Mouse (Mus musculus): Measurements from ENCODE around the gene Bid.
A peak's percentile ranks its signal among the peaks of the same experiment; 100 is the strongest.

Bid gene

DNA sequence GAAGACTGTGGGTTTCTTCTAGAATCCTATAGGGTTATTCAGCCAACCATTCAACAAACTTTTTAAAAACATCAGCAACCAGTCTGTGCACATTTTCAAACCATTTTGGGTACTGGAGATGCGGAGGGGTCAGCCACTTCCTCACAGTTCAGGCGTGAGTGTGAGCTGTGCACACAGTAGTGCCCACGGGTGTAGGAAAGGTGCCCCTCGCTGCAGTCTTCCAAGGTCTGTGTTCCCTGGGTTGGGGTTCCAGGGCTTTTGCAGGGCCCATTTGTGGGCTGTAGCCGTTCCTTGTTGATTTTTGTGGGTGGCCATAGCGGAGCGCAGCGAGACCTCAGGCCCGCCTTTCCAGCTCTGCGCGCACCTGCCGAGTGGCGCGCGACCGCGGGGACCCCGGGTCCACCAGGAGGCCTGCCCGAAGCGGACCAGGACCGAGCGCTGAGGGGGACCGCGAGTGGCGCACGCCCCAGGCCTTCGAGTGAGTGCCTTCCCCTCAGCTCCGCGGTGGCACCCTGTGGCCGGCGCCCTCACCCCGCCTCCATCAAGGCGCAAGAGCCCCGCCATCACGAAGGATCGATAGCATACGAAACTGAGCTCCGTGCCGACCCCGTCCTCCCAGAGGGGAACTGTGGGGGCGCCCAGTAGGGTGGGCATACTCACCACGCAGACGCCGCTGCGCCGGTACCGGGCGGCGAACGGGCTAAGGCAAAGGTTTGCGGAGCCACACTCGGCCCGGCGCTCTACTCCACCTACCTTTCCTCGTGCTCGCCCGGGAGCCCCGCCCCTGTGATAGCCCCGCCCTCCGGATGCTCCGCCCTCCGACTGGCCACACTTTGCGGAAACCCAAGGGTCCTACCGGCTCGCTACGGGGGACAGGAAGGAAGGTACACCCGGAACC, at the start of gene Bid:
Gene Bid, minus strand, starts transcription at position 780 of the 898 bp plus-strand sequence.
- peak; percentile 85 for DNase-seq (ENCODE audit: low read depth, low spot score)

DNA sequence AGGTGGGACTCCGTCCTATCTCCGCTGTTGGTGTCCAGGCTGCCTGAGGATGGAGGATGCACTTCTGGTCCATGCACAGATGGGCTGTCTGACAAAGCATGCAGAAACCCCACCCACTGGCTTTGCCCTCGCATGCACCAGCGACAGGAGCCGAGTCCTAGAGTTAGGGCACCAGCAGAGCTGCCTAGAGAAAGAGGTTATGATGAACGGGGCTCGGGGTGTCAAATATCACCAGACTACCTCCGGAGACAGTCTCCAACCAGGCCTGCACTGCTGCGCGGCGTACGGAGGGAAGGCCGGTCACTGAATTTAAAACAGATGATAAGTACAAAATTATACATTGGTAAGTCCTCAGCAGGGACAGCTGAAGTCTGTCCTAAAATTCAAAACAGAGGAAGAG, 49.2 kb upstream of the Bid start:
- DNase-seq (ENCODE audit: low read depth, low spot score) = peak; percentile 41

DNA sequence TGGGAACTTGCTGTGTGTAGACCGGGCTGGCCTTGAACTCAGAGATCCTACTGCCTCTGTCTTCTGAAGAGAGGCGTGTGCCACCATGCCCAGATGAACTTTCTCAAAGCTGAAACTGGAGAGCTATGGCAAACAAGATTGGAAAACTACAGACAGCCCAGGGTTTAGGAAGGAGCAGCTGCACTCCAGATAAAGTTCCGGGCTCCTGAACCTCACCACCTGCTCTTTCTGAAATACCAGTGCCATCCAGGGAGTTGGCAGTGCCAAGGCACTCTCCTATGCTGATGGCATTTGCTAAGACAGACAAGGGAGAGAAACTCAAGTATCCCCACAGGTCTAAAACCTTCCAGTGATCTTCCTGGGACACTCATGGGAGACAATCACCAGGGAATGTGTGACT, 47.5 kb upstream of the Bid start:
- DNase-seq (ENCODE audit: low read depth, low spot score) = no peak

- no peak for DNase-seq (ENCODE audit: low read depth, low spot score)
These were observed 43.8 kb upstream of the Bid start for GRCm38 (mm10) chr6:120960338-120961030.

DNA sequence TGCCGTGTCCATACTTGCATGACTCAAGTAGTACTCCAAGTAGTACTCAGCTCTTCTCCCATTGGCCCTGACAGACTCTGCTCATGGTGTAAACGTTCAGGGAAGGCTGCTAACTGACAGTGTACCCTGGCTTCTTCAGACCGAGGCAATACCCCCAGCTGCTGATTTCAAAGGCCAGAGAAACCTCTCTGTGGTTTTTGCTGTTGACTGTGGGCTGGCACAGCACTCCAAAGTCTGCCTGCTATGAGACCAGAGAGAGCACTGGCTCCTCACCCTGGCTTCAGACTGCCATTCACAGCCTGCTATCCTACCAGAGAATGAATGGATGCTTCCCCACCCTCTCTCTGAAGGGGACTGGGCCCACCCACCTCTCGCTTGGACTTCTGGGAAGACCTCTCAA, 40.7 kb upstream of the Bid start:
- DNase-seq (ENCODE audit: low read depth, low spot score) = no peak

GRCm38 (mm10) chr6:120956259-120957161, 39.9 kb upstream of the Bid start:
- DNase-seq (ENCODE audit: low read depth, low spot score) = no peak

- DNase-seq (ENCODE audit: low read depth, low spot score) = no peak
These were observed 38.6 kb upstream of the Bid start for GRCm38 (mm10) chr6:120955215-120955614.

DNA sequence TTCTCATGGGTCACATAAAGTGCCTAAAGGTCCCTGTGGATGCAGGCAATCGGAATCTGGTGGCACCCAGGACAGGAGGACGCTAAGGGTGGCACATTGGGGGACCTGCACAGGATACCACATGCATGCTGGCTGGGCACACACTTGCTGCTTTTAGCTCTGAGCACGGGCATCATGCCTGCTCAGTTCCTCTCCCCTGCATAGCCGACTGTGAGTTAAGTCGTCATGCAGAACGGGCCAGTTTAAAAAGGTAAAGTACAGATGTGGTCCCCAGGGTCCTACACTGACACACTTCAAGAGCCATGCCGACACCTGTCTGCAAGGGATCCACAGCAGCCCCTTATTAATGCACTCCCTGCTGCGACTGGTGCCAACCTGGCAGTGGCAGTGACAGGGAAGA, 37.6 kb upstream of the Bid start:
- no peak for DNase-seq (ENCODE audit: low read depth, low spot score)

DNA sequence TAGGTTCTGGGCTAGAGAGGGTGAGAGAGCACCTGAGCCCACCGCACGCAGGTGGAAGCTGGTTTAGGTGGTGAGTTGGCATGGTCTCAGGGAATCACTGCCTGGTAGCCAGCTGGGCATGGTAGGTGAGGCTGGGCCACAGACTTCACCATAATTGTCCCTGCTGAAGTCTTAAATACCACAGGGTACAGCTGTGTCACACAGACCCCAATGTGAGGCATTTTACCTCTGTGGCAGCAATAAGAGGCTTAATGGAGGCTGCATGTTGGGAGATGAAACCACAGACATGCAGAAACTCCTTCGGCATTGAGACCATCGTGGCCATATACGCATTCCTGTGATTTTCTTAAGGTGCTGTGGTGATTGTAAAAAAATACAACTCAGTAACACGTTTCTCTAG, 35.8 kb upstream of the Bid start:
- no peak for DNase-seq (ENCODE audit: low read depth, low spot score)

GRCm38 (mm10) chr6:120951311-120951710, 34.7 kb upstream of the Bid start:
- no peak for DNase-seq (ENCODE audit: low read depth, low spot score)

- DNase-seq (ENCODE audit: low read depth, low spot score) = no peak
These were observed 28.9 kb upstream of the Bid start for GRCm38 (mm10) chr6:120945510-120945909.

- DNase-seq (ENCODE audit: low read depth, low spot score) = no peak
These were observed 27.3 kb upstream of the Bid start for GRCm38 (mm10) chr6:120943964-120944363.

DNA sequence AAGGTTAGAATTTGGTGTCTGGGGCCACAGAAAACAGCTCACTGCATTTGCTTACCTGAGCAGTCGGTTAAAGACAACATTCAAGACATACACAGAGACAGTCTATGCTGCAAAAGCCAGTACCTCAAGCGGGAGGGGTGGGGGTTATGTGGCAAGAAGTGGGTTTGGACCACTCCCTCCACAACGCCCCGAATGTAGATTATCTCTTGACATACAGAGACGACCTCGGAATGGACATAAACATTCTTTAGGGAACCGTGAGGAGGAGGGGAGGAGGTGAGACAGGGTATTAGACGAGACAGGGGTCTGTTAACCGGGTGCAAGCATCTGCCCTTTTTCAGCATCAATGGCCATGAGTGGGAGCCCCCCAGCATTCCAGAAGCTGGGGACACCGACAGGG, 26.9 kb upstream of the Bid start:
- no peak for DNase-seq (ENCODE audit: low read depth, low spot score)

GRCm38 (mm10) chr6:120943079-120943478, 26.4 kb upstream of the Bid start:
- no peak for DNase-seq (ENCODE audit: low read depth, low spot score)

DNA sequence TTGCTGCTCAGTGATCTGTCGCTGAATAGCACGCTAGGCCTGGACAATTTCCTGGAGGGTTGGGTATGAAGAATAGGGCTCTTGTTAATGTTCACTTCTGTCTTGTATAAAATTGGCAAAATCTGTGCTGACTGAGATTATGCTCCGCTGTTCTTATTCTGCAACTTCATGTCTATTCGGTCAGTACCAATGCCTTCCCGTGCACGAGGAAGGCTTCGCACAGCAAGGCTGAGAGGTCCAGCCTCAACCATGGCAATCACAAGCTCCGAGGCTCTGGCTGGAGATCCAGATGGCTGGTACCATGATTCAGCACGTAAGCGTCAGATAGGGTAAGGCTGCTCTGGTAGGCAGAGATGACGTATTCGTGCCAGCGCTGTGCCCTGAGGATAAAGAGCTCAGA, 24.9 kb upstream of the Bid start:
- no peak for DNase-seq (ENCODE audit: low read depth, low spot score)

DNA sequence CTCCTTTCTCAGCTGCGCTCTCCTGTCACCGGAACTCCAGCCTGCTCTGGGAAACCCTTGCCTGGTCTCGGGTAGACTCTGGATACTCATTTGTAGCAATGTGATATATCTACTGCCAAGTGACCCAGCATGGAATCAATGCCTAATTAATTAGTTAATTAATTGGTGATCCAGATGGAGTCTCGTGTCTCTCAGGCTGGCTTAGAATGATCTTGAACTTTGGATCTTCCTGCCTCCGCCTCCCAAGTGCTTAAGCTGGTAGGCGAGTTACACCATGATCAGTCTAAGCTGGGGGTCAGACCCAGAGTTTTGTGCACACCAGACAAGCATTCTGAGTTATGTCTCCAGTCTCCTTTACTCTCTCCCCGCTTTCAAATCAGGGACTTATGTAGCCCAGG, 24.4 kb upstream of the Bid start:
- DNase-seq (ENCODE audit: low read depth, low spot score) = no peak

DNA sequence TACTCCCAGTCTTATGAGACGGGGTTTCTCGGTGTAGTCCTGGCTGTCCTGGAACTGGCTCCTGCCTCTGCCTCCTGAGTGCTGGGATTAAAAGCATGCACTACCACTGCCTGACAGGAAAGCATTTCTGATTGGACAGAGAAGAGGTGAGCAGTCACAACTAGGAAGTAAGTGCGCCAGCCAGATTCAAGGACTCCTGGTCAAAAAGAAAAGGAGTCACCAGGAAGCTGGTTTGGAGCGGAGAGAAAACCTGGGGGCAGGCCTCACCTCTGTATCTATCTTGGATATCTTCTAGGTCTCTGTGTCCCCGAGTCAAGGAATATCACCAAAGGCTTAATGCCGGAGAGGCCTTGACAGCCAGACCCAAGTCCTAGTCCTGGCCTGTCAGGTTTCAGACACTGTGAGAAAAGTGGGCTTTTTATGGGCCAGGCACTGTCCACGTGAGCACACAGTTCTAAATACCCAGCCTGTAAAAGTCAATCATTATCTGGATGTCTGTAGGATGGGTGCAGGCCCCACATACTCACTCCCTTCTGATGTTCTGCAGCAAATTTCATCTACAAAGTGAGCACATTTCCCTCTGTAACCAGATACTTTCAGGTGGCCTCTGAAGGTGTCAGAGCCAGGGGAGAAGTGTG, 23.9 kb upstream of the Bid start:
- no peak for DNase-seq (ENCODE audit: low read depth, low spot score)

DNA sequence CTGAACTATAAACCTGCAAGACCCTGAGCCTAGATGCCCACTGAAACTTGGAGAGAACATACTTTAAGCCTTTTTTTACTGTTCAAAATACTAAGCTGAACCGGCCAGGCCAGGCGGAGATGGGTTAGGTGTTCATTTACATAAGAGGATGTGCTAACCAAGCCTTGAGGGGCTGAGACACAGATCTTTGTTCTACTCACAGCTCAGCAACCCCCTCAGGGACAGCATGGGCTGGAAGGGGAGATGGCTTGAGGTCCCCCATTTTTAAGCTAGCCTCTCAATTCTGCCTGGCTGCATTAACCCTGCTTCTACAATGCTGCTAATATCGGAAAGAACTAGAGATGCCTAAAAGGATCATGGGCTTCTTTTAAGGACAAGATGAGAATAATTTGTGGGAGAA, 23.1 kb upstream of the Bid start:
- no peak for DNase-seq (ENCODE audit: low read depth, low spot score)

DNA sequence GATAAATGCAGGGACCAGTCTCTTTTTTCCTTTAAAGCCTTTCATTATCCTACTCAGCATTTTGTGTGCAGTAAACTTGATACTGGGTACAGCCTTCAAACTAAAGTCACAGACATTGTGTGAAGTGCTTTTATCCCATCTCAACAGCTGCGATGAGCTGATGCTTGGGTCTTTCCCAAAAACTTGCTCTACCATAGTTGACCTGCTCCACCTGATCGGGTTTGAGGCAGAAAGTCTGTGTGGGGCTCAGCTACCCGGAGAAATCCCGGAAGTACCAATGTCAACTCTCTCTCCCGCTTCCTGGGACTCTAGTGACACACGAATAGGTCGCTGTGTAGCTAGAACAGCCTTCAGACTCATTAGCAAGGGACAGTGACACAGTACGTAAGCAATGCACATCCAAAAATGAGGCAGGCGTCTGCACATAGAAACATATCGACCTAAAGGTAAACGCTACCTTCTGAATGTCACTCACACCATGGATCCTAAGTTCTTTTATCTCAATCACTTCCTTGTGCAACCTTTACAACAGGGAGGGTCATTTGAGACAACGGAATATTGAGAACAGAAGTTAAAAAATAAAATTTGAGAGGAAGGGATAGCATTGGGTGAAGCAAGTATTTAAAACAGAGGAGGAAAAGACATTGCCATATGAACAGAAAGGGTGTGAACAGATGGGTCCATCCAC, 22.3 kb upstream of the Bid start:
- DNase-seq (ENCODE audit: low read depth, low spot score) = no peak

- DNase-seq (ENCODE audit: low read depth, low spot score) = no peak
These were observed 21.5 kb upstream of the Bid start for GRCm38 (mm10) chr6:120937999-120938608.
